Mouse (Mus musculus) ES-Bruce4 (cell line): ENCODE results near the gene Gm7271.

Source experiments
- CTCF ChIP-seq: IDR thresholded peaks from one replicate; pipeline ENCODE4 v1.8.1; 2011; ENCODE audit warnings: low read depth, low read length
- EP300 ChIP-seq: IDR thresholded peaks from 2 replicates; pipeline ENCODE4 v1.6.1; 2011; ENCODE audit warnings: low read depth, low read length; ENCODE audit not compliant: insufficient read depth
- POLR2A ChIP-seq: IDR thresholded peaks from one replicate; pipeline ENCODE4 v1.8.1; 2011; ENCODE audit warnings: low read length; ENCODE audit not compliant: insufficient read depth

DNA sequence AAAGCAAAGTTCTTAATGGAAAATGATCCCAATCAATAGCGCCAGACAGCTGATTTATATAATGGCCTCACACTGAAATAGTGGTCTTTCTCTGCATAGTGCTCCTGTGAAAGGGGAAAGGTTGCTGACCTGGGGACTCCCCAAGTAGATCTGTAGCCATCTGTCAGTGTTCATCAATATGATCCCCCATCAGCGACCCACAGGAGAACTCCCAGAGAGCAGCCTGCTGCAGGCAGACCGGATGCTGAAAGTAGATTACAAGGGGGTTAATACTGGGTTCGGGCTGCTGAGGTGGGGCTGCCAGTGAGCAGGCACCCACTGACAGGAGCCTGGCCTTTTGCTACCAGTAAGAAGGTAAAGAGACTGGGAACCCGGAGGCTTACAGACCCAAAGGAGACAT, at the start of gene Gm7271:
- TF ChIP-seq CTCF (no peak), POLR2A (no peak), EP300 (no peak)
